Mouse (Mus musculus) ES-E14 (cell line): ENCODE results near the gene Hes7.

Experiments
- HCFC1 ChIP-seq: IDR thresholded peaks from 2 replicates; pipeline ENCODE4 v1.6.1; 2012; ENCODE audit warnings: low read length, inconsistent platforms, borderline replicate concordance; ENCODE audit not compliant: insufficient read depth
- MAFK ChIP-seq: IDR thresholded peaks from 2 replicates; pipeline ENCODE4 v1.6.1; 2014; ENCODE audit warnings: mild to moderate bottlenecking, low read depth, low read length, inconsistent platforms; ENCODE audit not compliant: insufficient read depth

GRCm38 (mm10) chr11:69095511-69096231 lies 24.5 kb upstream of the Hes7 start:
- no peak for TF ChIP-seq MAFK
- no peak for TF ChIP-seq HCFC1
